Mouse (Mus musculus): ENCODE measurements at regions not wholly inside any gene's neighbourhood (a gene's known extent, or its start where the extent isn't known, plus 50 kb on each side); places are given as distances from the start of the nearest gene placed in this dataset.
A peak's percentile ranks its signal among the peaks of the same experiment; 100 is the strongest.
"Not testable (repeated sequence)": the region's sequence is repeated elsewhere in the genome, so short reads cannot be mapped to it uniquely, and the experiment has no call there.

GRCm38 (mm10) chr15:5915261-5915660 lies 384.3 kb upstream of the Dab2 start:
- Histone ChIP-seq H3K9ac (ENCODE audit: low read length) (no peak overlapping the region), H3K9me3 (replicated peaks; ENCODE audit: control insufficient read depth, low read length) (no peaks in the 10 kb centered on the region), H3K4me2 (ENCODE audit: low read depth, low read length) (no peak overlapping the region), H3K4me1 (ENCODE audit: control insufficient read depth, insufficient read depth, low read length) (no peaks in the 10 kb centered on the region), H3K27me3 (ENCODE audit: control insufficient read depth, insufficient read depth, low read length) (no peaks in the 10 kb centered on the region), H3K36me3 (ENCODE audit: control insufficient read depth, insufficient read depth) (no peaks in the 10 kb centered on the region), H3K27ac (ENCODE audit: low read length) (no peak overlapping the region), H3K4me3 (ENCODE audit: low read length) (no peak overlapping the region)
- ATAC-seq (replicated peaks; ENCODE audit: extremely low read depth, insufficient read depth, low FRiP score): no peak
- WGBS: 7% methylated on average over 2 of the region's 2 CpGs

GRCm38 (mm10) chr15:5920058-5920457 lies 379.5 kb upstream of the Dab2 start:
- no peaks in the 10 kb centered on the region for H3K36me3 ChIP-seq (ENCODE audit: control insufficient read depth, insufficient read depth)
- H3K27me3 ChIP-seq (ENCODE audit: control insufficient read depth, insufficient read depth, low read length): no peaks in the 10 kb centered on the region
- H3K4me1 ChIP-seq (ENCODE audit: control insufficient read depth, insufficient read depth, low read length): no peaks in the 10 kb centered on the region
- H3K4me2 ChIP-seq (ENCODE audit: low read depth, low read length): no peak overlapping the region
- no peak overlapping the region for H3K27ac ChIP-seq (ENCODE audit: low read length)
- H3K4me3 ChIP-seq (ENCODE audit: low read length): no peak overlapping the region
- no peak for ATAC-seq (replicated peaks; ENCODE audit: extremely low read depth, insufficient read depth, low FRiP score)
- 47% methylated on average over 4 of the region's 4 CpGs for WGBS
- H3K9me3 ChIP-seq (replicated peaks; ENCODE audit: control insufficient read depth, low read length): no peaks in the 10 kb centered on the region
- no peak overlapping the region for H3K9ac ChIP-seq (ENCODE audit: low read length)

- ATAC-seq (replicated peaks; ENCODE audit: extremely low read depth, insufficient read depth, low FRiP score): peak; percentile 93
- no peaks in the 10 kb centered on the region for H3K27me3 ChIP-seq (ENCODE audit: control insufficient read depth, insufficient read depth, low read length)
- H3K9me3 ChIP-seq (replicated peaks; ENCODE audit: control insufficient read depth, low read length): no peaks in the 10 kb centered on the region
- peak overlapping the region; percentile 43 for H3K4me2 ChIP-seq (ENCODE audit: low read depth, low read length)
- H3K4me3 ChIP-seq (ENCODE audit: low read length): no peak overlapping the region
- no peak overlapping the region for H3K9ac ChIP-seq (ENCODE audit: low read length)
- H3K27ac ChIP-seq (ENCODE audit: low read length): no peak overlapping the region; the same call in 1 of the 2 replicates
- H3K4me1 ChIP-seq (ENCODE audit: control insufficient read depth, insufficient read depth, low read length): peaks cover 15% of the 10 kb centered on the region
- WGBS: 18% methylated on average over 3 of the region's 3 CpGs
- H3K36me3 ChIP-seq (ENCODE audit: control insufficient read depth, insufficient read depth): no peaks in the 10 kb centered on the region
Measured at GRCm38 (mm10) chr15:5927768-5928167, 371.8 kb upstream of the Dab2 start.

- H3K4me1 ChIP-seq (ENCODE audit: control insufficient read depth, insufficient read depth, low read length): no peaks in the 10 kb centered on the region
- no peak overlapping the region for H3K9ac ChIP-seq (ENCODE audit: low read length)
- 55% methylated on average over 3 of the region's 3 CpGs for WGBS
- H3K9me3 ChIP-seq (replicated peaks; ENCODE audit: control insufficient read depth, low read length): no peaks in the 10 kb centered on the region
- no peak overlapping the region for H3K4me3 ChIP-seq (ENCODE audit: low read length)
- H3K27me3 ChIP-seq (ENCODE audit: control insufficient read depth, insufficient read depth, low read length): no peaks in the 10 kb centered on the region
- H3K4me2 ChIP-seq (ENCODE audit: low read depth, low read length): no peak overlapping the region
- no peaks in the 10 kb centered on the region for H3K36me3 ChIP-seq (ENCODE audit: control insufficient read depth, insufficient read depth)
- no peak for ATAC-seq (replicated peaks; ENCODE audit: extremely low read depth, insufficient read depth, low FRiP score)
- H3K27ac ChIP-seq (ENCODE audit: low read length): no peak overlapping the region
Measured at GRCm38 (mm10) chr15:5933586-5933985, 366.0 kb upstream of the Dab2 start.

GRCm38 (mm10) chr15:5940945-5941344 lies 358.6 kb upstream of the Dab2 start:
- no peak for ATAC-seq (replicated peaks; ENCODE audit: extremely low read depth, insufficient read depth, low FRiP score)
- 50% methylated on average over 2 of the region's 2 CpGs for WGBS
- Histone ChIP-seq H3K27me3 (ENCODE audit: control insufficient read depth, insufficient read depth, low read length) (no peaks in the 10 kb centered on the region), H3K9me3 (replicated peaks; ENCODE audit: control insufficient read depth, low read length) (0 out of 2 replicates have a peak, but pooled peaks cover 4% of the 10 kb centered on the region), H3K36me3 (ENCODE audit: control insufficient read depth, insufficient read depth) (no peaks in the 10 kb centered on the region), H3K4me1 (ENCODE audit: control insufficient read depth, insufficient read depth, low read length) (no peaks in the 10 kb centered on the region), H3K9ac (ENCODE audit: low read length) (no peak overlapping the region), H3K4me2 (ENCODE audit: low read depth, low read length) (no peak overlapping the region), H3K4me3 (ENCODE audit: low read length) (no peak overlapping the region), H3K27ac (ENCODE audit: low read length) (no peak overlapping the region)

GRCm38 (mm10) chr15:5946650-5947049 lies 352.9 kb upstream of the Dab2 start:
- 0 out of 2 replicates have a peak, but pooled peaks cover 4% of the 10 kb centered on the region for H3K9me3 ChIP-seq (replicated peaks; ENCODE audit: control insufficient read depth, low read length)
- no peaks in the 10 kb centered on the region for H3K27me3 ChIP-seq (ENCODE audit: control insufficient read depth, insufficient read depth, low read length)
- ATAC-seq (replicated peaks; ENCODE audit: extremely low read depth, insufficient read depth, low FRiP score): no peak
- H3K27ac ChIP-seq (ENCODE audit: low read length): no peak overlapping the region
- no peaks in the 10 kb centered on the region for H3K36me3 ChIP-seq (ENCODE audit: control insufficient read depth, insufficient read depth)
- no peaks in the 10 kb centered on the region for H3K4me1 ChIP-seq (ENCODE audit: control insufficient read depth, insufficient read depth, low read length)
- no peak overlapping the region for H3K4me2 ChIP-seq (ENCODE audit: low read depth, low read length)
- 91% methylated on average over 6 of the region's 6 CpGs for WGBS
- H3K4me3 ChIP-seq (ENCODE audit: low read length): no peak overlapping the region
- no peak overlapping the region for H3K9ac ChIP-seq (ENCODE audit: low read length)

- Histone ChIP-seq H3K9ac (ENCODE audit: low read length) (no peak overlapping the region), H3K27ac (ENCODE audit: low read length) (no peak overlapping the region), H3K27me3 (ENCODE audit: control insufficient read depth, insufficient read depth, low read length) (no peaks in the 10 kb centered on the region), H3K9me3 (replicated peaks; ENCODE audit: control insufficient read depth, low read length) (no peaks in the 10 kb centered on the region), H3K4me3 (ENCODE audit: low read length) (no peak overlapping the region), H3K4me2 (ENCODE audit: low read depth, low read length) (no peak overlapping the region), H3K36me3 (ENCODE audit: control insufficient read depth, insufficient read depth) (no peaks in the 10 kb centered on the region), H3K4me1 (ENCODE audit: control insufficient read depth, insufficient read depth, low read length) (no peaks in the 10 kb centered on the region)
- ATAC-seq (replicated peaks; ENCODE audit: extremely low read depth, insufficient read depth, low FRiP score): no peak
- WGBS: 76% methylated on average over 3 of the region's 3 CpGs
Measured at GRCm38 (mm10) chr15:5950919-5951318, 348.7 kb upstream of the Dab2 start.

GRCm38 (mm10) chr15:5951661-5952060 lies 347.9 kb upstream of the Dab2 start:
- H3K9me3 ChIP-seq (replicated peaks; ENCODE audit: control insufficient read depth, low read length); H3K27ac ChIP-seq (ENCODE audit: low read length); ATAC-seq (replicated peaks; ENCODE audit: extremely low read depth, insufficient read depth, low FRiP score); H3K4me1 ChIP-seq (ENCODE audit: control insufficient read depth, insufficient read depth, low read length); H3K4me2 ChIP-seq (ENCODE audit: low read depth, low read length); H3K36me3 ChIP-seq (ENCODE audit: control insufficient read depth, insufficient read depth); H3K4me3 ChIP-seq (ENCODE audit: low read length); H3K27me3 ChIP-seq (ENCODE audit: control insufficient read depth, insufficient read depth, low read length); H3K9ac ChIP-seq (ENCODE audit: low read length): not testable (repeated sequence)
- WGBS: 83% methylated on average over 2 of the region's 2 CpGs

- no peaks in the 10 kb centered on the region for H3K27me3 ChIP-seq (ENCODE audit: control insufficient read depth, insufficient read depth, low read length)
- no peak overlapping the region for H3K27ac ChIP-seq (ENCODE audit: low read length)
- ATAC-seq (replicated peaks; ENCODE audit: extremely low read depth, insufficient read depth, low FRiP score): no peak
- no peak overlapping the region for H3K4me3 ChIP-seq (ENCODE audit: low read length)
- H3K4me1 ChIP-seq (ENCODE audit: control insufficient read depth, insufficient read depth, low read length): no peaks in the 10 kb centered on the region
- H3K9me3 ChIP-seq (replicated peaks; ENCODE audit: control insufficient read depth, low read length): no peaks in the 10 kb centered on the region
- no peaks in the 10 kb centered on the region for H3K36me3 ChIP-seq (ENCODE audit: control insufficient read depth, insufficient read depth)
- H3K4me2 ChIP-seq (ENCODE audit: low read depth, low read length): no peak overlapping the region
- H3K9ac ChIP-seq (ENCODE audit: low read length): no peak overlapping the region
Measured at GRCm38 (mm10) chr15:5953106-5953505, 346.5 kb upstream of the Dab2 start.
